Mouse (Mus musculus) midbrain, embryonic 10.5 days (tissue): Measurements from ENCODE around the gene Syne3. TPM values are rescaled to one million over a fixed set of nuclear protein-coding genes. Genes with fewer than 3 reads are reported as not detected.

ENCODE experiments used
- DNase-seq: peaks from one replicate; pipeline ENCODE4 v3.0.0-alpha.2; 2017; ENCODE audit warnings: low spot score
- H3K27ac ChIP-seq: fragments of 300-500 bp; sonication (generic); replicated peaks from 2 replicates; pipeline ENCODE4 v1.5.1; 2016; ENCODE audit warnings: mild to moderate bottlenecking
- H3K27me3 ChIP-seq: fragments of 300-500 bp; sonication (generic); 2 replicates; pipeline ENCODE4 v1.6.1; 2016; ENCODE audit warnings: low read depth, mild to moderate bottlenecking; ENCODE audit not compliant: poor library complexity, severe bottlenecking
- H3K36me3 ChIP-seq: fragments of 300-500 bp; sonication (generic); 2 replicates; pipeline ENCODE4 v1.6.1; 2016; ENCODE audit warnings: mild to moderate bottlenecking, moderate library complexity
- H3K4me1 ChIP-seq: fragments of 300-500 bp; sonication (generic); 2 replicates; pipeline ENCODE4 v1.6.1; 2016
- H3K4me3 ChIP-seq: fragments of 300-500 bp; sonication (generic); 2 replicates; pipeline ENCODE4 v1.5.1; 2016; ENCODE audit warnings: mild to moderate bottlenecking, moderate library complexity
- H3K9me3 ChIP-seq: fragments of 300-500 bp; sonication (generic); replicated peaks from 2 replicates; pipeline ENCODE4 v1.6.1; 2016; ENCODE audit warnings: mild to moderate bottlenecking
- WGBS: fragments of 180-500 bp; shearing (Covaris S2); methylation state at CpG from one replicate; pipeline ENCODE4 v1.1.7; 2016; 5-methylcytosine and 5-hydroxymethylcytosine counted together
- polyA plus RNA-seq: library from polyadenylated mRNA; unstranded; fragments of >200 nt; fragmentation: Nextera tagmentation; extraction: Ambion mirVana; gene quantifications from 2 replicates; pipeline ENCODE4 v1.2.1, GENCODE M21; 2016

Gene Syne3
- polyA plus RNA-seq, 1 experiment from 2014 or later, result 0.14 TPM

GRCm38 (mm10) chr12:104921071-104921470 is 88.5 kb downstream of the Syne3 start:
- Histone ChIP-seq H3K9me3 (no peaks in the 10 kb centered on the region), H3K36me3 (no peaks in the 10 kb centered on the region), H3K27me3 (0 out of 2 replicates have a peak, but pooled peaks cover 4% of the 10 kb centered on the region), H3K4me1 (peaks cover 19% of the 10 kb centered on the region), H3K4me3 (no peak overlapping the region), H3K27ac (peak overlapping the region; percentile 14; the same call in 1 of the 2 replicates)
- no peak for DNase-seq
- WGBS, result 90% methylated on average over 7 of the region's 7 CpGs

GRCm38 (mm10) chr12:104919247-104919646 is 90.4 kb downstream of the Syne3 start:
- H3K27ac ChIP-seq, result no peak overlapping the region
- H3K27me3 ChIP-seq, result peaks cover 11% of the 10 kb centered on the region; the same call in 1 of the 2 replicates
- 79% methylated on average over 2 of the region's 2 CpGs for WGBS

GRCm38 (mm10) chr12:104917927-104918326 is 91.7 kb downstream of the Syne3 start:
- H3K36me3 ChIP-seq, result no peaks in the 10 kb centered on the region
- WGBS, result 95% methylated on average over 2 of the region's 2 CpGs
- no peak overlapping the region for H3K4me3 ChIP-seq
- DNase-seq, result no peak
- H3K9me3 ChIP-seq, result peaks cover 5% of the 10 kb centered on the region; the same call in 1 of the 2 replicates
- peaks cover 19% of the 10 kb centered on the region for H3K27me3 ChIP-seq
- H3K27ac ChIP-seq, result no peak overlapping the region
- peaks cover 17% of the 10 kb centered on the region for H3K4me1 ChIP-seq

More at GRCm38 (mm10) chr12:104919247-104919646, 90.4 kb downstream of the Syne3 start:
- peaks cover 18% of the 10 kb centered on the region for H3K4me1 ChIP-seq
- H3K4me3 ChIP-seq, result no peak overlapping the region
- no peaks in the 10 kb centered on the region for H3K36me3 ChIP-seq
- peaks cover 5% of the 10 kb centered on the region; the same call in 1 of the 2 replicates for H3K9me3 ChIP-seq
- no peak for DNase-seq

GRCm38 (mm10) chr12:104917297-104917696 is 92.3 kb downstream of the Syne3 start:
- H3K4me1 ChIP-seq, result peaks cover 17% of the 10 kb centered on the region
- H3K36me3 ChIP-seq, result no peaks in the 10 kb centered on the region
- no peak for DNase-seq
- H3K9me3 ChIP-seq, result peaks cover 5% of the 10 kb centered on the region; the same call in 1 of the 2 replicates
- H3K4me3 ChIP-seq, result no peak overlapping the region
- WGBS, result 92% methylated on average over 4 of the region's 4 CpGs
- H3K27me3 ChIP-seq, result peaks cover 19% of the 10 kb centered on the region
- H3K27ac ChIP-seq, result no peak overlapping the region

GRCm38 (mm10) chr12:104916776-104917175 is 92.8 kb downstream of the Syne3 start:
- 93% methylated on average over 8 of the region's 8 CpGs for WGBS
- peaks cover 5% of the 10 kb centered on the region; the same call in 1 of the 2 replicates for H3K9me3 ChIP-seq

GRCm38 (mm10) chr12:104915681-104916080 is 93.9 kb downstream of the Syne3 start:
- Histone ChIP-seq H3K4me3 (no peak overlapping the region), H3K27ac (no peak overlapping the region), H3K4me1 (peaks cover 29% of the 10 kb centered on the region), H3K27me3 (peaks cover 32% of the 10 kb centered on the region), H3K9me3 (peaks cover 5% of the 10 kb centered on the region; the same call in 1 of the 2 replicates), H3K36me3 (no peaks in the 10 kb centered on the region)
- no peak for DNase-seq
- WGBS, result 59% methylated on average over 4 of the region's 4 CpGs

More at GRCm38 (mm10) chr12:104916776-104917175, 92.8 kb downstream of the Syne3 start:
- Histone ChIP-seq H3K27ac (no peak overlapping the region), H3K4me3 (no peak overlapping the region), H3K36me3 (no peaks in the 10 kb centered on the region), H3K27me3 (peaks cover 22% of the 10 kb centered on the region), H3K4me1 (peaks cover 21% of the 10 kb centered on the region)
- no peak for DNase-seq

- Histone ChIP-seq H3K4me3 (no peak overlapping the region), H3K36me3 (no peaks in the 10 kb centered on the region), H3K9me3 (peaks cover 5% of the 10 kb centered on the region; the same call in 1 of the 2 replicates), H3K27ac (peak overlapping the region; percentile 67), H3K4me1 (peaks cover 53% of the 10 kb centered on the region), H3K27me3 (peaks cover 40% of the 10 kb centered on the region)
- no peak for DNase-seq
- WGBS, result 63% methylated on average over 3 of the region's 3 CpGs
Measured at GRCm38 (mm10) chr12:104912990-104913389, 96.6 kb downstream of the Syne3 start.

GRCm38 (mm10) chr12:104912281-104912933 is 97.2 kb downstream of the Syne3 start:
- 18% methylated on average over 10 of the region's 10 CpGs for WGBS
- Histone ChIP-seq H3K27ac (peak overlapping the region; percentile 67), H3K27me3 (peaks cover 40% of the 10 kb centered on the region), H3K4me3 (no peak overlapping the region), H3K9me3 (peaks cover 5% of the 10 kb centered on the region; the same call in 1 of the 2 replicates), H3K36me3 (no peaks in the 10 kb centered on the region), H3K4me1 (peaks cover 59% of the 10 kb centered on the region)
- DNase-seq, result no peak

GRCm38 (mm10) chr12:104909750-104910149 is 99.9 kb downstream of the Syne3 start:
- 0 out of 2 replicates have a peak overlapping the region, but pooled peaks have one; percentile 15 for H3K27ac ChIP-seq
- WGBS, result 86% methylated on average over 4 of the region's 4 CpGs
- H3K4me1 ChIP-seq, result peaks cover 58% of the 10 kb centered on the region
- no peak for DNase-seq
- no peak overlapping the region for H3K4me3 ChIP-seq
- no peaks in the 10 kb centered on the region for H3K36me3 ChIP-seq
- H3K9me3 ChIP-seq, result peaks cover 5% of the 10 kb centered on the region
- H3K27me3 ChIP-seq, result peaks cover 62% of the 10 kb centered on the region

GRCm38 (mm10) chr12:104908986-104909385 is 100.6 kb downstream of the Syne3 start:
- peak; percentile 36 for DNase-seq
- 34% methylated on average over 5 of the region's 5 CpGs for WGBS
- Histone ChIP-seq H3K27me3 (peaks cover 65% of the 10 kb centered on the region), H3K4me3 (0 out of 2 replicates have a peak overlapping the region, but pooled peaks have one; percentile 11), H3K9me3 (peaks cover 3% of the 10 kb centered on the region), H3K27ac (peak overlapping the region; percentile 76), H3K36me3 (no peaks in the 10 kb centered on the region), H3K4me1 (peaks cover 65% of the 10 kb centered on the region)

GRCm38 (mm10) chr12:104908024-104908781 is 101.4 kb downstream of the Syne3 start:
- no peaks in the 10 kb centered on the region for H3K36me3 ChIP-seq
- H3K27me3 ChIP-seq, result peaks cover 62% of the 10 kb centered on the region
- H3K27ac ChIP-seq, result peak overlapping the region; percentile 76
- peaks cover 3% of the 10 kb centered on the region for H3K9me3 ChIP-seq
- H3K4me1 ChIP-seq, result peaks cover 66% of the 10 kb centered on the region
- peak; percentile 52 for DNase-seq
- H3K4me3 ChIP-seq, result peak overlapping the region; percentile 11; the same call in 1 of the 2 replicates
- 5% methylated on average over 15 of the region's 15 CpGs for WGBS

GRCm38 (mm10) chr12:104907133-104907532 is 102.5 kb downstream of the Syne3 start:
- peaks cover 3% of the 10 kb centered on the region for H3K9me3 ChIP-seq
- no peaks in the 10 kb centered on the region for H3K36me3 ChIP-seq
- peaks cover 62% of the 10 kb centered on the region for H3K27me3 ChIP-seq
- peak overlapping the region; percentile 76; the same call in 1 of the 2 replicates for H3K27ac ChIP-seq
- peaks cover 62% of the 10 kb centered on the region for H3K4me1 ChIP-seq
- 88% methylated on average over 2 of the region's 2 CpGs for WGBS
- no peak for DNase-seq
- H3K4me3 ChIP-seq, result no peak overlapping the region
